Mouse (Mus musculus): ENCODE measurements around the gene Capn11. TPM values are rescaled to one million over a fixed set of nuclear protein-coding genes. Genes with fewer than 3 reads are reported as not detected.
A peak's percentile ranks its signal among the peaks of the same experiment; 100 is the strongest.

Gene Capn11
- polyA plus RNA-seq, 1 experiment from 2014 or later, result 1.00 TPM

GRCm38 (mm10) chr17:45680391-45680980, 21.4 kb upstream of the Capn11 start:
- H3K9me3 ChIP-seq, result no peaks in the 10 kb centered on the region
- 40% methylated on average over 8 of the region's 8 CpGs for WGBS
- peak; percentile 76 for ATAC-seq (ENCODE audit: low FRiP score, low read depth)

GRCm38 (mm10) chr17:45678106-45678505, 19.0 kb upstream of the Capn11 start:
- H3K4me3 ChIP-seq, result no peak overlapping the region
- no peak overlapping the region for H3K27ac ChIP-seq (replicated peaks)
- 35% methylated on average over 7 of the region's 7 CpGs for WGBS
- H3K27me3 ChIP-seq, result no peaks in the 10 kb centered on the region
- peaks cover 49% of the 10 kb centered on the region for H3K36me3 ChIP-seq
- no peak; the same call in 1 of the 2 replicates for ATAC-seq (ENCODE audit: low FRiP score, low read depth)
- H3K4me2 ChIP-seq, result no peak overlapping the region
- H3K4me1 ChIP-seq (replicated peaks), result peaks cover 16% of the 10 kb centered on the region
- no peak overlapping the region for H3K9ac ChIP-seq
- no peaks in the 10 kb centered on the region for H3K9me3 ChIP-seq

More at GRCm38 (mm10) chr17:45680391-45680980, 21.4 kb upstream of the Capn11 start:
- H3K27me3 ChIP-seq, result no peaks in the 10 kb centered on the region
- peak overlapping the region; percentile 37; the same call in 1 of the 2 replicates for H3K9ac ChIP-seq
- H3K4me1 ChIP-seq (replicated peaks), result peaks cover 31% of the 10 kb centered on the region
- H3K27ac ChIP-seq (replicated peaks), result peak overlapping the region; percentile 65
- H3K4me2 ChIP-seq, result peak overlapping the region; percentile 44
- H3K36me3 ChIP-seq, result peaks cover 31% of the 10 kb centered on the region
- H3K4me3 ChIP-seq, result peak overlapping the region; percentile 11; the same call in 1 of the 2 replicates

GRCm38 (mm10) chr17:45672598-45672997, 13.5 kb upstream of the Capn11 start:
- Histone ChIP-seq H3K4me3 (no peak overlapping the region), H3K27ac (replicated peaks) (no peak overlapping the region), H3K4me1 (replicated peaks) (no peaks in the 10 kb centered on the region), H3K27me3 (no peaks in the 10 kb centered on the region), H3K9ac (no peak overlapping the region), H3K36me3 (peaks cover 84% of the 10 kb centered on the region), H3K4me2 (no peak overlapping the region), H3K9me3 (no peaks in the 10 kb centered on the region)
- WGBS, result 98% methylated on average over 2 of the region's 2 CpGs
- no peak for ATAC-seq (ENCODE audit: low FRiP score, low read depth)

GRCm38 (mm10) chr17:45671821-45672220, 12.7 kb upstream of the Capn11 start:
- H3K9ac ChIP-seq, result no peak overlapping the region
- H3K36me3 ChIP-seq, result peaks cover 85% of the 10 kb centered on the region
- H3K4me2 ChIP-seq, result no peak overlapping the region
- no peak overlapping the region for H3K27ac ChIP-seq (replicated peaks)
- H3K4me1 ChIP-seq (replicated peaks), result no peaks in the 10 kb centered on the region
- H3K9me3 ChIP-seq, result no peaks in the 10 kb centered on the region
- 89% methylated on average over 1 of the region's 1 CpGs for WGBS
- no peak overlapping the region for H3K4me3 ChIP-seq
- ATAC-seq (ENCODE audit: low FRiP score, low read depth), result no peak
- H3K27me3 ChIP-seq, result no peaks in the 10 kb centered on the region

- Histone ChIP-seq H3K9me3 (no peaks in the 10 kb centered on the region), H3K4me1 (replicated peaks) (peaks cover 4% of the 10 kb centered on the region), H3K9ac (no peak overlapping the region), H3K27ac (replicated peaks) (no peak overlapping the region), H3K36me3 (peaks cover 76% of the 10 kb centered on the region), H3K4me3 (no peak overlapping the region), H3K4me2 (no peak overlapping the region), H3K27me3 (no peaks in the 10 kb centered on the region)
- ATAC-seq (ENCODE audit: low FRiP score, low read depth), result no peak
- 88% methylated on average over 10 of the region's 10 CpGs for WGBS
These were observed 8.9 kb upstream of the Capn11 start for GRCm38 (mm10) chr17:45667986-45668385.

- Histone ChIP-seq H3K4me3 (no peak overlapping the region), H3K9me3 (no peaks in the 10 kb centered on the region), H3K4me1 (replicated peaks) (peaks cover 4% of the 10 kb centered on the region), H3K4me2 (no peak overlapping the region), H3K36me3 (peaks cover 76% of the 10 kb centered on the region), H3K27ac (replicated peaks) (no peak overlapping the region), H3K9ac (no peak overlapping the region), H3K27me3 (no peaks in the 10 kb centered on the region)
- WGBS, result 85% methylated on average over 10 of the region's 10 CpGs
- ATAC-seq (ENCODE audit: low FRiP score, low read depth), result no peak
These were observed 8.4 kb upstream of the Capn11 start for GRCm38 (mm10) chr17:45667481-45667880.

GRCm38 (mm10) chr17:45666091-45666490, 7.0 kb upstream of the Capn11 start:
- no peak overlapping the region for H3K9ac ChIP-seq
- WGBS, result 78% methylated on average over 11 of the region's 11 CpGs
- peaks cover 69% of the 10 kb centered on the region for H3K36me3 ChIP-seq
- H3K4me1 ChIP-seq (replicated peaks), result peaks cover 4% of the 10 kb centered on the region
- no peaks in the 10 kb centered on the region for H3K27me3 ChIP-seq
- no peak for ATAC-seq (ENCODE audit: low FRiP score, low read depth)
- no peak overlapping the region for H3K4me2 ChIP-seq
- H3K9me3 ChIP-seq, result no peaks in the 10 kb centered on the region
- H3K27ac ChIP-seq (replicated peaks), result no peak overlapping the region
- no peak overlapping the region for H3K4me3 ChIP-seq

GRCm38 (mm10) chr17:45664608-45665007, 5.5 kb upstream of the Capn11 start:
- Histone ChIP-seq H3K9me3 (no peaks in the 10 kb centered on the region), H3K4me2 (no peak overlapping the region), H3K9ac (no peak overlapping the region), H3K4me3 (no peak overlapping the region), H3K36me3 (peaks cover 55% of the 10 kb centered on the region), H3K4me1 (replicated peaks) (peaks cover 4% of the 10 kb centered on the region), H3K27ac (replicated peaks) (no peak overlapping the region), H3K27me3 (no peaks in the 10 kb centered on the region)
- ATAC-seq (ENCODE audit: low FRiP score, low read depth), result no peak
- 86% methylated on average over 13 of the region's 13 CpGs for WGBS

- no peak overlapping the region for H3K27ac ChIP-seq (replicated peaks)
These were observed 4.2 kb upstream of the Capn11 start for GRCm38 (mm10) chr17:45663106-45663919.

GRCm38 (mm10) chr17:45655820-45656219, 3.3 kb downstream of the Capn11 start:
- H3K9ac ChIP-seq, result no peak overlapping the region
- H3K9me3 ChIP-seq, result no peaks in the 10 kb centered on the region
- no peaks in the 10 kb centered on the region for H3K4me1 ChIP-seq (replicated peaks)
- ATAC-seq (ENCODE audit: low FRiP score, low read depth), result no peak
- H3K27ac ChIP-seq (replicated peaks), result no peak overlapping the region
- no peaks in the 10 kb centered on the region for H3K36me3 ChIP-seq
- no peaks in the 10 kb centered on the region for H3K27me3 ChIP-seq
- H3K4me2 ChIP-seq, result no peak overlapping the region
- no peak overlapping the region for H3K4me3 ChIP-seq
- 23% methylated on average over 6 of the region's 6 CpGs for WGBS

More at GRCm38 (mm10) chr17:45663106-45663919, 4.2 kb upstream of the Capn11 start:
- Histone ChIP-seq H3K4me3 (no peak overlapping the region), H3K9ac (no peak overlapping the region), H3K27me3 (no peaks in the 10 kb centered on the region), H3K9me3 (no peaks in the 10 kb centered on the region), H3K4me1 (replicated peaks) (peaks cover 4% of the 10 kb centered on the region), H3K36me3 (peaks cover 46% of the 10 kb centered on the region), H3K4me2 (0 out of 2 replicates have a peak overlapping the region, but pooled peaks have one; percentile 20)
- ATAC-seq (ENCODE audit: low FRiP score, low read depth), result peak; percentile 71
- 27% methylated on average over 27 of the region's 27 CpGs for WGBS

GRCm38 (mm10) chr17:45653233-45653632, 5.9 kb downstream of the Capn11 start:
- H3K4me2 ChIP-seq, result no peak overlapping the region
- no peaks in the 10 kb centered on the region for H3K36me3 ChIP-seq
- no peaks in the 10 kb centered on the region for H3K27me3 ChIP-seq
- no peaks in the 10 kb centered on the region for H3K4me1 ChIP-seq (replicated peaks)
- H3K27ac ChIP-seq (replicated peaks), result no peak overlapping the region
- H3K9ac ChIP-seq, result no peak overlapping the region
- H3K4me3 ChIP-seq, result no peak overlapping the region
- no peak for ATAC-seq (ENCODE audit: low FRiP score, low read depth)
- no peaks in the 10 kb centered on the region for H3K9me3 ChIP-seq
- 74% methylated on average over 7 of the region's 7 CpGs for WGBS

- no peak for ATAC-seq (ENCODE audit: low FRiP score, low read depth)
- WGBS, result 92% methylated on average over 4 of the region's 4 CpGs
- H3K9me3 ChIP-seq, result no peaks in the 10 kb centered on the region
- no peaks in the 10 kb centered on the region for H3K27me3 ChIP-seq
- no peak overlapping the region for H3K4me3 ChIP-seq
- no peaks in the 10 kb centered on the region for H3K36me3 ChIP-seq
- no peak overlapping the region for H3K27ac ChIP-seq (replicated peaks)
- H3K4me2 ChIP-seq, result no peak overlapping the region
- no peaks in the 10 kb centered on the region for H3K4me1 ChIP-seq (replicated peaks)
- no peak overlapping the region for H3K9ac ChIP-seq
These were observed 14.9 kb downstream of the Capn11 start for GRCm38 (mm10) chr17:45644185-45644584.
